ENCODE assay signal across 13 mouse cellular contexts in the genomic region with DNA sequence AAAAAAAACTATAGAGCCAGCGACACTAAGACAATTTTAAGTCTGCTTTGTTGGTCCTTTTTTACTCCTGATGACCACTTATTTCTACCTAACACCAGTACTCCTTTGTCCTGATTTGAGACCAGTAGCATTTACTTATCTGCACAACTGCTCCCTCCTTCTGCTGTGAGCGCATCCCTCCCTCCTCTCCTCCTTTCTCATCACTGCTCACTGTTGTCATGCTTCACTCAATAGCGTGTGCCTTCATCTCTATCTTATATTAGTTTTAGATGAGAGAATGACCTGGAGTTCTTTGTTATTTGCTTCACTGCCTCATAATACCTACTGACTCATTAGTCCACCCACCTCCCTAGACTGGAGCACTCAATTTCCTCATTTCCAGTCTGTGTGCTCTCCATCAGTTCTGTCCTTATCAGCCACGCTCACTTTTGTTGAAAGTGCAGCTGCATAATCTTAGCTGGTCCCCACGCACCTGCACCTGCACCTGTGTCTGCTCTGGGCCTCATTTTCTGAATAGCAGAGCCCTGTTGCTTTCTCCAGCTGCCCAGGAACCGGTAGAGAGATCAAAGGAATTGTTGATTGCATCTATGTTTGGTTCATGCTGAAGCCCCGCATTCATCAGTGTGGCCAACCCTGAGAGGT.
A peak's percentile ranks its signal among the peaks of the same experiment; 100 is the strongest.
DNase-seq lines count a peak whose midpoint lies in the region; ATAC-seq lines count a peak whose summit lies in the region.
"Had no signal": no experiment of that assay in that cellular context is flagged by ENCODE, and none has a peak within 500 bp of the region (broad histone marks: within the 10 kb centered on the region; RNA-seq: fewer than 3 reads in every experiment).

No protein-coding gene starts in this region.

- ATAC-seq in forebrain, embryonic 12.5 days (ENCODE audit: low FRiP score): peak; percentile 39
- peak; percentile 73 for ATAC-seq in kidney, embryonic 16.5 days (ENCODE audit: low FRiP score, low TSS enrichment)
- ATAC-seq in hindbrain, embryonic 16.5 days: peak; percentile 37; the same call in 1 of the 2 replicates
- no peak for ATAC-seq in liver, embryonic 12.5 days

- no peak overlapping the region for H3K4me2 ChIP-seq in forebrain, embryonic 12.5 days
- H3K4me2 ChIP-seq in kidney, embryonic 16.5 days (replicated peaks; ENCODE audit: low read depth, low read length): no peak overlapping the region
- H3K4me2 ChIP-seq in hindbrain, embryonic 16.5 days (ENCODE audit: low read length): no peak overlapping the region
- no peak overlapping the region for H3K4me2 ChIP-seq in liver, embryonic 12.5 days
- H3K4me2 ChIP-seq: limb, embryonic 12.5 days; lung, embryonic 15.5 days had no signal

- H3K9me3 ChIP-seq in forebrain, embryonic 12.5 days: no peaks in the 10 kb centered on the region
- H3K9me3 ChIP-seq in forebrain, embryonic 10.5 days: no peaks in the 10 kb centered on the region
- H3K9me3 ChIP-seq in kidney, embryonic 16.5 days (ENCODE audit: low read length): no peaks in the 10 kb centered on the region
- no peaks in the 10 kb centered on the region for H3K9me3 ChIP-seq in hindbrain, embryonic 16.5 days (ENCODE audit: control insufficient read depth, low read length)
- no peaks in the 10 kb centered on the region for H3K9me3 ChIP-seq in liver, embryonic 12.5 days (replicated peaks)
- H3K9me3 ChIP-seq: G1E; limb, embryonic 12.5 days; lung, embryonic 15.5 days had no signal

- no peak overlapping the region for H3K9ac ChIP-seq in forebrain, embryonic 12.5 days
- H3K9ac ChIP-seq in kidney, embryonic 16.5 days (replicated peaks; ENCODE audit: low read length): no peak overlapping the region
- H3K9ac ChIP-seq in hindbrain, embryonic 16.5 days (ENCODE audit: low read depth, low read length): no peak overlapping the region
- H3K9ac ChIP-seq in liver, embryonic 12.5 days: no peak overlapping the region
- H3K9ac ChIP-seq: limb, embryonic 12.5 days; lung, embryonic 15.5 days had no signal

- H3K4me1 ChIP-seq in forebrain, embryonic 12.5 days: peaks cover 17% of the 10 kb centered on the region
- peaks cover 23% of the 10 kb centered on the region for H3K4me1 ChIP-seq in forebrain, embryonic 10.5 days
- no peaks in the 10 kb centered on the region for H3K4me1 ChIP-seq in kidney, embryonic 16.5 days (ENCODE audit: insufficient read depth, low read length)
- H3K4me1 ChIP-seq in hindbrain, embryonic 16.5 days (ENCODE audit: control insufficient read depth, insufficient read depth, low read depth, low read length): peaks cover 10% of the 10 kb centered on the region
- H3K4me1 ChIP-seq in liver, embryonic 12.5 days: peaks cover 10% of the 10 kb centered on the region
- H3K4me1 ChIP-seq: limb, embryonic 12.5 days; lung, embryonic 15.5 days had no signal

- intact Hi-C loops in gastrocnemius, postnatal 36 days (cut with DNase I): no loop called here

- H3K27me3 ChIP-seq in forebrain, embryonic 12.5 days: no peaks in the 10 kb centered on the region
- H3K27me3 ChIP-seq in forebrain, embryonic 10.5 days (ENCODE audit: poor library complexity, severe bottlenecking): no peaks in the 10 kb centered on the region
- H3K27me3 ChIP-seq in kidney, embryonic 16.5 days (ENCODE audit: insufficient read depth, low read length): no peaks in the 10 kb centered on the region
- H3K27me3 ChIP-seq in hindbrain, embryonic 16.5 days (replicated peaks; ENCODE audit: control insufficient read depth, insufficient read depth, low read length): no peaks in the 10 kb centered on the region
- no peaks in the 10 kb centered on the region for H3K27me3 ChIP-seq in liver, embryonic 12.5 days (replicated peaks)
- H3K27me3 ChIP-seq: limb, embryonic 12.5 days; lung, embryonic 15.5 days had no signal

- 43% methylated on average over 7 of the region's 7 CpGs for WGBS in forebrain, embryonic 12.5 days
- 59% methylated on average over 7 of the region's 7 CpGs for WGBS in forebrain, embryonic 10.5 days
- 53% methylated on average over 7 of the region's 7 CpGs for WGBS in kidney, embryonic 16.5 days
- 48% methylated on average over 7 of the region's 7 CpGs for WGBS in hindbrain, embryonic 16.5 days
- WGBS in liver, embryonic 12.5 days (ENCODE audit: insufficient replicate concordance): 64% methylated on average over 7 of the region's 7 CpGs

- no peak overlapping the region for H3K27ac ChIP-seq in forebrain, embryonic 12.5 days
- H3K27ac ChIP-seq in forebrain, embryonic 10.5 days: no peak overlapping the region
- no peak overlapping the region for H3K27ac ChIP-seq in kidney, embryonic 16.5 days (ENCODE audit: low read length)
- no peak overlapping the region for H3K27ac ChIP-seq in hindbrain, embryonic 16.5 days (ENCODE audit: low read depth, low read length)
- H3K27ac ChIP-seq in liver, embryonic 12.5 days: no peak overlapping the region
- H3K27ac ChIP-seq: limb, embryonic 12.5 days; lung, embryonic 15.5 days had no signal

- H3K4me3 ChIP-seq in forebrain, embryonic 12.5 days (replicated peaks): no peak overlapping the region
- no peak overlapping the region for H3K4me3 ChIP-seq in forebrain, embryonic 10.5 days
- H3K4me3 ChIP-seq in kidney, embryonic 16.5 days (ENCODE audit: low read length): no peak overlapping the region
- H3K4me3 ChIP-seq in hindbrain, embryonic 16.5 days (ENCODE audit: low read length): no peak overlapping the region
- no peak overlapping the region for H3K4me3 ChIP-seq in liver, embryonic 12.5 days
- H3K4me3 ChIP-seq: limb, embryonic 12.5 days; lung, embryonic 15.5 days had no signal

- no peaks in the 10 kb centered on the region for H3K36me3 ChIP-seq in forebrain, embryonic 12.5 days (replicated peaks)
- peaks cover 11% of the 10 kb centered on the region for H3K36me3 ChIP-seq in forebrain, embryonic 10.5 days (replicated peaks)
- peaks cover 3% of the 10 kb centered on the region; the same call in 1 of the 2 replicates for H3K36me3 ChIP-seq in kidney, embryonic 16.5 days (ENCODE audit: insufficient read depth, low read length)
- H3K36me3 ChIP-seq in hindbrain, embryonic 16.5 days (ENCODE audit: control insufficient read depth, insufficient read depth, low read length): no peaks in the 10 kb centered on the region
- peaks cover 13% of the 10 kb centered on the region; the same call in 1 of the 2 replicates for H3K36me3 ChIP-seq in liver, embryonic 12.5 days
- H3K36me3 ChIP-seq: lung, embryonic 15.5 days had no signal

- DNase-seq in forebrain, embryonic 10.5 days (ENCODE audit: extremely low spot score, low spot score): no peak
- DNase-seq in kidney, adult 8-10 months: no peak
- peak; percentile 51 to 64 for DNase-seq in thymus, postnatal 10 days (ENCODE audit: low spot score in 2 of 2)
- no peak for DNase-seq in gastrocnemius, postnatal 36 days
- DNase-seq: adrenal gland, adult 8-10 months; kidney, adult 2 months had no signal

Comparison
In these comparisons a context has a peak if more than half of its experiments do, and no peak if none do; other contexts are left out.
1. DNase-seq: peak in thymus, postnatal 10 days (2 of 2); none in forebrain, embryonic 10.5 days (single experiment), kidney, adult 8-10 months (0 of 2) and gastrocnemius, postnatal 36 days (0 of 2).